Mouse (Mus musculus) kidney, adult 2 months (tissue): Measurements from ENCODE around the gene Bcl6b. TPM values are rescaled to one million over a fixed set of nuclear protein-coding genes. Genes with fewer than 3 reads are reported as not detected.

Experiments
- DNase-seq: peaks from one replicate; pipeline ENCODE4 v3.0.0; 2021
- H3K27ac ChIP-seq: fragments of 200-500 bp; 2 replicates; pipeline ENCODE4 v1.5.1; 2012; ENCODE audit warnings: low read depth, low read length, control low read depth, inconsistent platforms; ENCODE audit not compliant: insufficient read depth
- H3K27me3 ChIP-seq: fragments of 200-500 bp; replicated peaks from 2 replicates; pipeline ENCODE4 v1.6.1; 2012; ENCODE audit warnings: mild to moderate bottlenecking, moderate library complexity, low read length, inconsistent platforms; ENCODE audit not compliant: control insufficient read depth, insufficient read depth
- H3K36me3 ChIP-seq: fragments of 200-500 bp; 2 replicates; pipeline ENCODE4 v1.6.1; 2012; ENCODE audit warnings: mild to moderate bottlenecking, moderate library complexity, low read length, inconsistent platforms; ENCODE audit not compliant: control insufficient read depth, insufficient read depth
- H3K4me1 ChIP-seq: fragments of 200-500 bp; 2 replicates; pipeline ENCODE4 v1.6.1; 2011; ENCODE audit warnings: low read length; ENCODE audit not compliant: control insufficient read depth, insufficient read depth
- H3K4me3 ChIP-seq: fragments of 200-500 bp; 2 replicates; pipeline ENCODE4 v1.5.1; 2011; ENCODE audit warnings: mild to moderate bottlenecking, low read depth, low read length, control low read depth; ENCODE audit not compliant: insufficient read depth
- CTCF ChIP-seq: fragments of 200-500 bp; conservative IDR thresholded peaks from 2 replicates; pipeline ENCODE4 v1.5.1; 2011; ENCODE audit warnings: low read depth, mild to moderate bottlenecking, control low read depth, low read length, moderate library complexity, mixed read lengths; ENCODE audit not compliant: insufficient read depth, insufficient read length
- POLR2A ChIP-seq: fragments of 200-500 bp; IDR thresholded peaks from one replicate; pipeline ENCODE4 v1.6.1; 2011; ENCODE audit warnings: low read depth, low read length, control low read depth
- WGBS: fragments of 180-500 bp; shearing (Covaris S2); methylation state at CpG from one replicate; pipeline ENCODE4 v1.1.7; 2018; 5-methylcytosine and 5-hydroxymethylcytosine counted together
- polyA plus RNA-seq: library from polyadenylated mRNA; depleted of rRNA; stranded (reverse); fragments of >200 nt; gene quantifications from 2 replicates; pipeline ENCODE4 v1.2.3, GENCODE M21; 2012

Bcl6b gene
- polyA plus RNA-seq, 1 experiment, result 8.8 TPM

GRCm38 (mm10) chr11:70234037-70234436, 4.4 kb upstream of the Bcl6b start:
- Histone ChIP-seq H3K36me3 (no peaks in the 10 kb centered on the region; the same call in 1 of the 2 replicates), H3K4me1 (peaks cover 16% of the 10 kb centered on the region), H3K27me3 (no peaks in the 10 kb centered on the region), H3K27ac (peak overlapping the region; percentile 13; the same call in 1 of the 2 replicates), H3K4me3 (peak overlapping the region; percentile 1; the same call in 1 of the 2 replicates)
- TF ChIP-seq CTCF (no peak), POLR2A (no peak)
- 68% methylated on average over 5 of the region's 5 CpGs for WGBS
- peak; percentile 20 for DNase-seq

- Histone ChIP-seq H3K36me3 (no peaks in the 10 kb centered on the region; the same call in 1 of the 2 replicates), H3K4me3 (peak overlapping the region; percentile 68), H3K27me3 (no peaks in the 10 kb centered on the region), H3K27ac (peak overlapping the region; percentile 81), H3K4me1 (peaks cover 16% of the 10 kb centered on the region)
- TF ChIP-seq POLR2A (no peak), CTCF (no peak)
- no peak for DNase-seq
- WGBS, result 35% methylated on average over 8 of the region's 8 CpGs
Measured at GRCm38 (mm10) chr11:70233016-70233415, 3.4 kb upstream of the Bcl6b start.

- peak overlapping the region; percentile 81 for H3K27ac ChIP-seq
- no peaks in the 10 kb centered on the region for H3K36me3 ChIP-seq
- no peak for TF ChIP-seq POLR2A
- no peak for TF ChIP-seq CTCF
- H3K4me1 ChIP-seq, result peaks cover 16% of the 10 kb centered on the region
- no peaks in the 10 kb centered on the region for H3K27me3 ChIP-seq
- peak; percentile 57 for DNase-seq
- 13% methylated on average over 10 of the region's 10 CpGs for WGBS
- H3K4me3 ChIP-seq, result peak overlapping the region; percentile 68
Measured at GRCm38 (mm10) chr11:70232546-70232945, 2.9 kb upstream of the Bcl6b start.

GRCm38 (mm10) chr11:70230239-70230727, 685 bp upstream of the Bcl6b start:
- peak overlapping the region; percentile 49; the same call in 1 of the 2 replicates for H3K4me3 ChIP-seq
- no peaks in the 10 kb centered on the region for H3K27me3 ChIP-seq
- DNase-seq, result peak; percentile 86
- peaks cover 8% of the 10 kb centered on the region for H3K4me1 ChIP-seq
- no peaks in the 10 kb centered on the region for H3K36me3 ChIP-seq
- TF ChIP-seq POLR2A (peak; percentile 5), CTCF (peak; percentile 98)
- peak overlapping the region; percentile 81 for H3K27ac ChIP-seq
- WGBS, result under 1% methylated on average over 32 of the region's 32 CpGs

- TF ChIP-seq POLR2A (no peak), CTCF (no peak)
- H3K4me1 ChIP-seq, result peaks cover 13% of the 10 kb centered on the region
- no peaks in the 10 kb centered on the region for H3K27me3 ChIP-seq
- DNase-seq, result peak; percentile 91
- H3K36me3 ChIP-seq, result no peaks in the 10 kb centered on the region
- peak overlapping the region; percentile 49 for H3K4me3 ChIP-seq
- H3K27ac ChIP-seq, result peak overlapping the region; percentile 57; the same call in 1 of the 2 replicates
- 2% methylated on average over 19 of the region's 19 CpGs for WGBS
Measured at GRCm38 (mm10) chr11:70228828-70229227, 770 bp downstream of the Bcl6b start.

- Histone ChIP-seq H3K36me3 (no peaks in the 10 kb centered on the region), H3K27me3 (no peaks in the 10 kb centered on the region), H3K27ac (no peak overlapping the region), H3K4me1 (peaks cover 13% of the 10 kb centered on the region), H3K4me3 (no peak overlapping the region)
- 76% methylated on average over 4 of the region's 4 CpGs for WGBS
- DNase-seq, result no peak
- TF ChIP-seq POLR2A, result no peak
Measured at GRCm38 (mm10) chr11:70227661-70228245, 1.8 kb downstream of the Bcl6b start.

GRCm38 (mm10) chr11:70227126-70227525, 2.5 kb downstream of the Bcl6b start:
- 36% methylated on average over 5 of the region's 5 CpGs for WGBS
- Histone ChIP-seq H3K4me3 (no peak overlapping the region), H3K4me1 (peaks cover 17% of the 10 kb centered on the region), H3K36me3 (no peaks in the 10 kb centered on the region), H3K27ac (no peak overlapping the region), H3K27me3 (no peaks in the 10 kb centered on the region)
- peak; percentile 10 for DNase-seq
- no peak for TF ChIP-seq POLR2A
